Mouse (Mus musculus) layer of hippocampus, postnatal 25 days (tissue): Measurements from ENCODE around the gene Gm28729. TPM values are rescaled to one million over a fixed set of nuclear protein-coding genes. Genes with fewer than 3 reads are reported as not detected.
"Not testable (repeated sequence)": the region's sequence is repeated elsewhere in the genome, so short reads cannot be mapped to it uniquely, and the experiment has no call there.

Source experiments
- DNase-seq, 2 experiments: peaks; one replicate each; pipeline ENCODE4 v3.0.0; 2022; ENCODE audit warnings: mixed read lengths in 2 of 2, low spot score in 1 of 2; ENCODE audit errors: extremely low spot score in 1 of 2
- total RNA-seq, 2 experiments: library from RNA; stranded (reverse); gene quantifications; 2 replicates each; pipeline ENCODE4 v1.2.3; 2021

Gm28729 gene
- total RNA-seq, 2 experiments from 2014 or later, result 0.17 to 0.31 TPM

DNA sequence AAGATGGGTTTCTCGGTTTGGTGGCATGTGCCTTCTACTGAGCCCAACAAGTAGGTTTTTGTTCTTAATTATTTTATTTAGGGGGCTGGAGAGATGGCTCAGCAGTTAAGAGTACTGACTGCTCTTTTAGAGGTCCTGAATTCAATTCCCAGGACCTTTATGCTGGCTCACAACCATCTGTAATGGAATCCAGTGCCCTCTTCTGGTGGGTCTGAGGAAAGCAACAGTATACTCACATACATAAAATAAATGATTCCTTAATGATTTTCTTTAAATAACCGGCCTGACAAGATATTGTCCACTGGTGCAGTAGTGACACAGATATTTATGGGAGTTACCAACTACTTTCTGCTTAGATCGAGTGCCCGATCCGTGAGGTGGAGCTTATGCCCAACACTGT, 1.9 kb downstream of the Gm28729 start:
- DNase-seq, result no peak

DNA sequence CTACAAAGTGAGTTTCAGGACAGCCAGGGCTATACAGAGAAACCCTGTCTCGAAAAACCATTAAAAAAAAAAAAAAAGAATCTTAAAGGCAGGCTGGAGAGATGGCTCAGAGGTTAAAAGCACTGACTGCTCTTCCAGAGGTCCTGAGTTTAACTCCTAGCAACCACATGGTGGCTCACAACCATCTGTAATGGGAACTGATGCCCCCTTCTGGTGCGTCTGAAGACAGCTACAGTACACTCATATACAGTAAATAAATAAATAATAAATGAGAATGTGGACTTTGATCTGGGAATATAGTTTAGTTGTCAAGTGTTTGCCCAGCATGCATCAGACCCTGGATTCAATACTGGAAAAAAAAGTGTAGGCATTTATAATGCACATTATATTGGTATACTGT, 3.5 kb downstream of the Gm28729 start:
- DNase-seq, result not testable (repeated sequence)

DNA sequence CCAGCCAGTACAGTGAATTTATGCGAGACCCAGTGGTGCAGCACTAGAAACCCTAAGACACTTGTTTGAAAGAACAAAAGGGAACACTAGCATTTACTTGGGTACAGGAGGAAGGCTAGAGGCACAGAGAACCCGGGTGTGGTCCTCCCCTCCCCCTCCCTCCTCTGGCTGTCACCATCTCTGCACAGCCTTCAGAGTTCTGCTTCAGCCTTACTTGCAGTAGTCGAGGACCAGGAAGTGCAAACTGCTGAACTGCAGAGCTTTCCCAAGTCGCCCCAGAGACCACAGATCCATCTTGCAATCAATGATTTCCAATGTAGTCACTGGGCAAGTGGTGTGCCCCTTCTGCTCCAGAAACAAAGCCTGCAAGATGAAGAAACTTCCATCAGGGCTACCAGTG, 7.6 kb downstream of the Gm28729 start:
- no peak for DNase-seq

DNA sequence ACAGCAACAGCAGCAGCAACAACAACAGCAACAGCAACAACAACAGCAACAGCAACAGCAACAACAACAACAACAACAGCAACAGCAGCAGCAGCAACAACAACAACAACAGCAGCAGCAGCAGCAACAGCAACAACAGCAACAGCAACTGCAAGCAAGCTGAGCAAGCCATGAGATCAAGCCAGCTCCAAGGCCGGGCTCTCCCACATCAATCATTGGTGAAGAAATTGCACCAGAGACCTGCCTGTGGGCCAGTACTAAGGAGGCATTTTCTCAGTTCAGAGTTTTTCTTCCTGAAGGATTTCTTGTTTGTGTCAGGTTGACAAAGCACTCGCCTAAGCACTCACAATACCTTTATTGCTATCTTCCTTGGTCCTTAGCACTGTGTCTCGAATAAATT, 8.3 kb downstream of the Gm28729 start:
- DNase-seq, result no peak

DNA sequence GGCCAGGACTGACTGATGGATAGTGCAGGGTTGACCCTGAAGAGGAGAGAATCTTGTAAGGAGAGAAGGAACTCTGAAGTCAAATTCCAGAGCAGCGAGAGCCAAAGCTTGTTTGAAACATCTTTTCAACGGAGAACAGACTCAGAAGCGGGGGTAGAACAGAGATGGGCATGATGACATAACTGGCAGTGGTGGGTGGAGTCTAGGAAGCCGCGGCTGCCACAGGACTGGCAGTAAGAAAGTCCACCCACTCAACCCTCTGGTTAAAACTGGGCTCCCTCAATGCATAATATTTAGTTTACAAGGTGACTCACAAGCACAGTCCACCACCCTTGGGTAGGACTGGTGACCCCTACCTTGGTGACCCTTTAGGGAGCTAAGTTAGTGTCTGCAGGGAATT, 9.3 kb downstream of the Gm28729 start:
- DNase-seq, result no peak

DNA sequence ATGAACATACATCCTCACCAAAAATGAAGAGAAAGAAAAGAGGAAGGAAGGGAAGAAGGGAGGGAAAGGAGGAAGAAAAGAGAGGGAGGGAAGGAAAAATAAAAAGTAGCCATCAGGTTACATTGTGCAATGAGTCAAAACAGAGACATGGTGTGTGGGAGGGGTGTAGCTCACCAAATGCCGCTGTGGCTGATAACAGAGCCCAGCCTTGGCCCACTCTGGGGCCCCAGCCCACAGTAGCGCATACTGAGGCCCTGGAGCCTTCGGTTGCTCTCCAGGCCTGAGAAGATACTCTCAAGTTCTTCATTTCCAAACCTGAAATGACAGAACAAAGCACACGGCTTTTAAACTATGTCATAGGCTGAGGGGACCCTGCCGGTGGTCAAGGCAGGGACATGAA, 10.8 kb downstream of the Gm28729 start:
- DNase-seq, result no peak

DNA sequence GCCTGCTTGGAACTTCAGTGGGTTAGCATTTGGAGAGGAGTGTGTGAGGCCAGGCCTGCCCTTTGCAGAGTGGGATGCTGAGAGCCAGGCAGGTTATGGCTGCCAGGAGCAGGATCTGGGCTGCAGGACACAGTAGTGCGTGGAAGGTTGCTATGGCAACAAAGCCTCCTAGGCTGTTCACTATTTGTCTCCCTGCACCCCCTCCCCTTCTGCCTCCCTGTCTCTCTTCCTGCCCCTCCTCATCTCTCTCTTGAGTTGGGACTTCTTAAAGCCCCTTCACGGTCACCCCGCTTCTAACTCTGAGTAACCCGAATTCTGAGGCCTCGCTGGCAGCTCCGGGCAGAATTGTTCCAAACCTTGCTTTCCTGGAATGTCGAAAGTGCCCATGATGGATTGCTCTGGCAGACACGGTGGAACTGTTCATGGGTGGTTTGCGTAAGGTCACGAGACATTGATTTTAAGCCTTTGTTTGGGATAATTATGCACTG, 19.0 kb downstream of the Gm28729 start:
- peak; percentile 6 to 27 for DNase-seq

DNA sequence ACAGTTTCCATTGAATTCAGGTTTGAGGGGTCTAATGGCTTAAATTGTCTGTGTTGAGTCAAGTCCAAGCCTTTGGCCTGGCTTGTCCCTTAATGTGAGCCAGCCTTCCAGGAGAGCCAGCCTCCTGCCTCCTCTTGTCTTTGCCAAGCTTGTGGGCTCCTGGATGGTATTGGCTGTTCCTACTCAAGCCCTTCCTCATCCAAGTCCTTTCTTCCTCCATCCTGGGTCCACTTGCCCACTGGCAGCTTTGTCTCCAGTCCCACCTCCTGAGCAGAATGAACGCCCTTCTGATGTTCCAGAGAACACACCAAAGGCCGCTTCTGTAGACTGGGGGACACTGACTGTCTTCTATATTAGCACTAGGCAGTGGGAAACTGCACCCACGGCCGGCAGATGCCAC, 19.9 kb downstream of the Gm28729 start:
- DNase-seq, result no peak

DNA sequence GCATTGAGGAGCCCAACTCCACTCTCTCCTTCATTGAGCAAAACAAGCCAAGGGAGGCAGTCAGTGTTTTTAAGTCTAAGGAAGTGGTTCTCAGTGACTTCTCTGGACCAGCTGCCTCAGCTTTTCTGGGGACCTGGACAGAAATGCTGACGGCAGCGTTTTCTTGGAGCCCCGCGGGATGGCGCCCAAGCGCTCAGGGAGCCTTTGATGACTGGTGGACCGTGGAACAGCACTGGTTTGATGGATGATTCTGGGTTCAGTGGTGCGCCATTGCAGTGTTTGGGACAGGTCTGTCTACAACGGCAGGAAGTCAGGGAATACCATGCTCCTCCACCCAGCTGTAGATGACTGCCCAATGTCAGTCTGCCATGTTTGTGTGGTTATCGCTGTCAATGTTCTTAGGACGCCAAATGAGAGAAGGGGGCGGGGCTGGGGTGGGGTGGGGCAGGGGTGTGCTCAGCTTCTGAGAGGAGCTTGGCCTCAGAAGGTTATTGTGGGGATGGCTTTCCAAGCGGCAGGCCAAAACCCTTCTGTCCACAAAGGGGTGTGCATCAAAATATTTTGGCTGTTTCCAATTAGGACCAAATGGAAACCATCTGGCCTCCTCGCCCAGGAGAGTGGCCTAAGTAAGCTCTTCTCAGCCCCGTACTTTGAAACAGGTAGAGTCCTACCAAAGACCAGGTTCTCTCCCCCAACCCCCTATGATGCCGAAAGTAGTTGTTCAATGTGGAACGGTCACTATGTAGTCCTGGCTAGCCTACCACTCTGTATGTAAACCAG, 20.8 kb downstream of the Gm28729 start:
- no peak for DNase-seq

DNA sequence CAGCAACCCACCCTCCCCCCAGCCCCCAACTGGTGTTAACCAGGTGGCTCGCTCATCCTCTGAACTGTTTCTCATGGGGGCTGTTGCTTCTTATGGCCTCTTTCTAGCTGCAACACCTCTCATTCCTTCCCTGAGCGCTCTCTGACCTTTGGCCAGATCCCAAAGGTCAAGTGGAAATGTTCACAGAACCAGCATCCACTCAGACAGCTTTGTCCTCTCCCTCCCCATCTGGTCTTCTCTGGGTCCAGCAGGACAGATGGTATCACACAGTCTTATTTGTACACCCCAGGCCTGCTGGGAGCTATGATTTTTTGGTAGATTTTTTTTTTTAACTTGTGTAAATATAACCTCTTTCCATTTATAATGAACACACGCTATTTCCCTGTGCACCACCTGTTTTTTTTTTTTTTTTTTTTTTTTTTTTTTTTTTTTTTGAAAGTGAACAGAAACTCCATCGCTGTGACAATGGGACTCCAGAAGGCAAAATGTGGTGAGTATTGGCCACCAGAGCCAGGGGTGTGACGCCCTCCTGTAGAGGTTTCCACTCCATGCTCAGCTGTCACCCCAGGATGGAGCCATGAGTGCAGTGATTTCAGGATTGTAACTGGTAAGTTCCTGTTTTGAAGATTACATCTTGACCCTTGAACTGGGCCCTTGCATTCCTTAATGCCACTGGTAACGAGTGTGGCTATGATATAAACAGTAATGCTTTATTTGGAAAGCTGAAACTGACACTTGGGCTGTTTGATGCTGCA, 22.0 kb downstream of the Gm28729 start:
- no peak for DNase-seq

DNA sequence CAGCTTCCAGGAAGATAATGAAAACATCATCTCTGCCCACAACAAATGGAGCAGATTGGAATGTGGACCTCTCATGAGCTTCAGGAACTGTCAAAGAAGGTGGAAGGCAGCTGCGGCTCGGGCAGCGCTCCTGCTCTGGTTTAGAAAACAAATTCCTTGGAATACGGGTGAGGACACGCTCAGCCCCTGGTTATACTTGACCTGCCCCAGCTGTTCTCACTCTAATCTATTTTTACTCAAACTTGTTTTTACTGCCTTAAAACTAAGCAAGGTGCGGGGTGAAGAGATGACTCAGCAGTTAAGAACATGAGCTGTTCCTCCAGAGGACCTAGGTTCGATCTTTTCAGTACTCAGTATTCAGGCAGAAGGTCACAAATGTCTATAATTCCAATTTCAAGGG, 23.8 kb downstream of the Gm28729 start:
- no peak for DNase-seq

DNA sequence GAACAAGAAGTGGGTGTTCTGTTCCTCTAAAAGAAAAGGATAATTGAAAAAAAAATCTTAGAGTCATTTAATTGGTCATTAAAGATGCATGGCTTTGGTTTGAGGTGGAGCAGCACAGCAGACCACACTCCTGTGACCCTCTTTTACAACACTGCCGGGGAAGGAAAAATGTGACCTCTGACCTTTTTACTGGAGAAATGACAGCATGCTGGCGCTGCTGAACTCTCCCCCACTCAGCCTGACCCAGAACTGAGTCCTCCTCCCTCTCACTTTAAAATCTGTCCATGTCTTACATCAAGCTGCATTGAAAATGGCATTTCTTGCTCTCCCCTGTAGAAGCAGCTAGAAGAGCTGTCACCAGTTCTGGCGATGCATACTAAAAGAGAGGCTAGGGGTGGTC, 31.9 kb downstream of the Gm28729 start:
- no peak for DNase-seq

DNA sequence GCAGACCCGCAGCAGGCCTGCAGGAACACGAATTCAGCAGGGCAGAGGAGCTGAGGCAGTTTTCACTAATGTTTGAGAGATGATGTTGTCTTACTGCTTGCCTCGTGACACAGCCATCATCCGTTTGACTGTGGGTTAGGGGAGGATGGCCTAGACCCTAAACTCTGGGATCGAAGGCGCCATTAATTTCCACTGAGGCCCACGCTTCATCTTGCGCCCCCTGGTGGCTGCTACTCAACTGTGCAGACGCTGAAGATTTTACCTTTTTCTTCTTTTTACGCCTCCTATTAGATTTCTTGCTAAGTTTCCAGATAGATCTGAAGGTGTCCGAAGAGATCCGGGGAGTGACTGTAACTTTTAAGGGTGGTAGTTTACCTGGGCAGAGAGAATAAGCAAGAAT, 33.3 kb downstream of the Gm28729 start:
- DNase-seq, result peak in 1 of 2 experiments; percentile 54

DNA sequence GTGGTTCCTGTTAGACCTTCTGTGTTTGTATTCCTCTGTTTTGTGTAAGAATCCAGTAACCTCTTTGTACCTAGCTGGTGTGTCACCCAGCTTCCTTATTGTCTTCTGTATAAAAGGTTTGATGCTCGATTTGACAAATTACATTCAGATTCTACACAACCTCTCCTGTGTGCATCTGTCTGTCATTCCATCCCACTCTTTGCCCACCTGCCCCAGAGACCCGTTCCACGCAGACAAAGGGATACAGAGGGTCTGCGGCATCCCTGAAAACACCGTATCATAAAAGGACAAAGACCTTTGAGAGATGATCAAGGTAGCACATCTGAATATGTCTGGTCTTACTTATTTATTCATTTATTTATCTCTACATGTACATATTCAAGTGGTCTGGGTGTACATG, 37.2 kb downstream of the Gm28729 start:
- not testable (repeated sequence) for DNase-seq

DNA sequence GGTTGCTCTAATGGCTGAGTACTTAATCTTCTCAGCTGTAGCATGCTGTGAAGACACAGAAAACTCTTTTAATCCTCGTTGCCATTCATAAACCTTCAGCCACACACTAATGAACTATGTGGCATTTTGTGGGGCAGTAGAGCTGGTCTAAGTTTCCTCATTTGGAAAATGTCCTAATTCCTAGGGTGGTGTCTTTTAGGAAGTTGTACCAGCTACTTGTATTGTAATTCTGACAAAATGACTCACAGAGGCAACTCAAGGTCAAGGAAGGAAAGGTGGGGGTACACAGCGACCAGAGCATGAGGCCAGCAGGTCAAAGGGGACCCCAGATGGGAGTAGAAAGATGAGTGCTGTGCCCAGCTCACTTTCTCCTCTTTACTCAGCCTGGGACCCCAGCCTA, 41.4 kb downstream of the Gm28729 start:
- no peak for DNase-seq

DNA sequence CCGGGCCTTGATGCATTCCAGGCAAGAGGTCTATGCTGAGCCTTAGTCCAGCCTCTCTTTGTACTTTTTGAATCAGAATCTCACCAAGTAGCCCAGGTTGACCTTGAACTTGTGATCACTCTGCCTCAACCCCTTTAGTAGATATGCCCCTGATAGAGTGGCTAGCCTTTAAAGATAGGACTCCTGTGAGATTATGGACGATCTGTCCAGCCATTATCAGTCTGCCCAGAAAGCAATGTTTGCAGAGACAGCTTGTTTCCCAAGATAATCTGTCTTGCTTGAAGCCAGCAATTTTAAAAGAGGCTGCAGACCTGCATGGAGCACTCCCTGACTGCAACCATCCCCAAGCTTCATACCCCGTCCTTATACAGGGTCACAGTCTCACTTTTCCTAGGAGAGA, 42.0 kb downstream of the Gm28729 start:
- DNase-seq, result no peak

DNA sequence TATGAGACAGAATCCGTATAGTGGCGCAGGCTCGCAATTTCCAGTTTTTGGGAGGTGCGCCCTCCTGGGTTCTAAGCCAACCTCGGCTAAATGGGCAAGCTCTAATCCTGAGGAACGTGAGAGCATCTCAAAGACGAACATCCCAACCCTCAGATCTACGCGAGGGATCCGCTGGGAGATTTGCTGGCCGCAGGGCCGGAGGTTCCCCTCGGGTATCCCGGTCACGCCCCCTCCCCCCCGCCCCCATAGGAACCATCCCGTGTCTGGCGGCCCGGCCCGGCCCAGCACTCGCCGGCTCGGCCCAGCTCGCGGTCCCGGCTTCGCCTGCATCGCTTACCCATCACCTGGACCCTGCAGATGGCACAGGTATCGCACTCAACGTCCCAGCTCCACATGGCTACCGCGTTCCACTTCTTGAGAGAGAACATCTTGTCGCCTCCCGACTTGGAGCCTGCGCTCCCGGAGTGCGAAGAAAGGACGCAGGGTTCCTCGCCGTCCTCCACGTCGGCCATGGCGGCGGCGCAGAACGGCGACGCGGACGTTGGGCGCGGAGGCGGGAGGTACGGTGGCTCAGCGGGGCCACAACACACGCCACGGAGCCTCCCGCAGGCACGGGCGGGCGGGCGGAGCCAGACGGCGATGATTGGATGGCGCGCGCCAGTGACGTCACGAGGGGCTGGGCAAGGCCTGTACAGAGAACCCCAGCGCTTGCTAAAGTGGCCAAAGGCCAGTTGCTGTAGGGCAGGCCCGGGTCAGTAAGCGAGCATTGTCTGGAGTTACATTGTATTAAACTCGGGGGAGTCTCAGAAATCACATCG, 46.8 kb downstream of the Gm28729 start, which contains the start of gene Rnf7:
Rnf7 (minus strand) TSS at position 605 of the 818 bp plus-strand sequence.
- peak; percentile 99 for DNase-seq

DNA sequence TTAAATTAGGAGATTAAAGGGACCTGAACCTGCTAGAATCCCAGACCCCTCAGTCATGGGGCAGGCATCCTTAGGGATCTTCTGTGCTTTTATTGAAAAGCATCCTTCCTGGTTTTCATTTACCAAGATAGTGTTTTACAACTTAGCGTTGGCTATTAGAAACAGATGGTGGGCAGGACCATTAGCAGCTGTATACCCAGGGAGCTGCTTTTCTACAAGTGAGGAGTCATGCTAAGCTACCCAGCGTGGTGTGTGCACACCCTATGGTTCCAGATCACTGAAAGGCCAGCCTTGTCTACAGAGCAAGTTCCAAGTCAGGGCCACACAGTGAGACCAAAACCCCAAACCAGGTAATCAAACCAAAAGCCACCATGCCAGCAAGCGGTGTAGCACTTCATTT, 52.7 kb downstream of the Gm28729 start:
- DNase-seq, result no peak

DNA sequence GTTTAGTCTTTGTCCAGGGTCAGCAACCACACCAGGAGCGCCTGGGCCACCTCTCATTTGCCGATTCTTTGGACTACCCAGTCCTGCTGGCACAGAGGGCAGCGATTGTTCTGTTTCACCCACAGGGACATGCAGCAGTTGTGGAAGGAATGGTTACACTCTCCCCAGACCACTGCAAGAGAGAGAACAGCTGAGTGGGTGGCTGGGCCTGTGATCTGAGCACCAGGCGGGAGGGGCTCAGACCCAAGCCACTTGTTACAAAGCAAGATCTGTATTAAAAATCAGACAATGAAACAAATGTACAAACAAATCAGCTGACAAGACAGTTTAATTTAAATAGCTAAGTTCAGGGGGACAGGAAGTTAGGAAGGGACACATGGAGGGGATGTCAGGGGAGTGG, 53.4 kb downstream of the Gm28729 start:
- DNase-seq, result not testable (repeated sequence)

DNA sequence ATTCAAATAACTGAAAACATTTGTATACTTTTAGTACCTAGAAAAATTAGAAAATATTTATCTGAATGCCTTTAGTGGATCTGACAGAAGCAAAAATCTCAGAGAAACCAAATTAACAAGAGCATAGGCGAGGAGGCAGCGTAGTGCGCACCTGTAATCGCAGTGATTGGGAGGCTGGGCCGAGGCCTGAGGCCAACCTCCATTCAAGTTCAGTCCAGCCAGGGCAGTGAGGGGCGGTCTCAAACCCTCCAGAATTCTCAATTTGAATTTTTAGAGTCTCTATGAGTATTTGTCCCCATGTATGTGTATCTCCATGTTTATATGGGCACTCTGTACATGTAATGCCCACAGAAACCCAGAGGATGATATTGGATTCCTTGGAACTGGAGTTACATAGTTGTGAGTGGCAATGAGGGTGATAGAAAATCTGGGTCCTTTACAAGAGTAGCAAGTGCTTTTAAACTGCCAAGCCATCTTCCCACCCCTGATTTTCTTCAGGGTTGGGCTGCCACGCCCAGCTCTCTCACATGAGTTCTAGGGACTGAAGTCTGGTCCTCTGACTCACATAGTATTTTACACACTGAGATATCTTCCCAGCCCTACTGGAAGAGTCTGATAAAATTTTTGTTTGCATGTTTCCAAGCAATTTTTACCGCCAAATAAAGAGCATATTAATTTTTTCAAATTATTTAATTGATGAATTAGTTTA, 54.6 kb downstream of the Gm28729 start:
- DNase-seq, result no peak
